Mouse (Mus musculus) forebrain, embryonic 11.5 days (tissue): ENCODE data around the gene Padi3. TPM values are rescaled to one million over a fixed set of nuclear protein-coding genes. Genes with fewer than 3 reads are reported as not detected.

Experiments used
- ATAC-seq: fragments of 200-750 bp; cut with Nextera tagmentation; replicated peaks from 2 replicates; pipeline ENCODE4 v1.8.0; 2017; ENCODE audit warnings: moderate TSS enrichment; ENCODE audit not compliant: low FRiP score
- DNase-seq: peaks from one replicate; pipeline ENCODE4 v3.0.0-alpha.2; 2017; ENCODE audit warnings: low spot score
- H3K27ac ChIP-seq: fragments of 300-500 bp; sonication (generic); 2 replicates; pipeline ENCODE4 v1.5.1; 2014; ENCODE audit warnings: low read depth, low read length
- H3K27me3 ChIP-seq: fragments of 300-500 bp; sonication (generic); 2 replicates; pipeline ENCODE4 v1.6.1; 2014; ENCODE audit warnings: mild to moderate bottlenecking, low read length, mixed read lengths; ENCODE audit not compliant: control insufficient read depth, insufficient read depth
- H3K36me3 ChIP-seq: fragments of 300-500 bp; sonication (generic); 2 replicates; pipeline ENCODE4 v1.6.1; 2014; ENCODE audit warnings: mild to moderate bottlenecking, low read length, moderate library complexity, mixed read lengths; ENCODE audit not compliant: control insufficient read depth, insufficient read depth
- H3K4me1 ChIP-seq: fragments of 300-500 bp; sonication (generic); replicated peaks from 2 replicates; pipeline ENCODE4 v1.6.1; 2014; ENCODE audit warnings: low read length, mixed read lengths; ENCODE audit not compliant: control insufficient read depth, insufficient read depth
- H3K4me2 ChIP-seq: fragments of 300-500 bp; sonication (generic); 2 replicates; pipeline ENCODE4 v1.6.1; 2014; ENCODE audit warnings: low read depth, mild to moderate bottlenecking, low read length, moderate library complexity, mixed read lengths; ENCODE audit not compliant: severe bottlenecking
- H3K4me3 ChIP-seq: fragments of 300-500 bp; sonication (generic); 2 replicates; pipeline ENCODE4 v1.5.1; 2014; ENCODE audit warnings: low read depth, low read length
- H3K9ac ChIP-seq: fragments of 300-500 bp; sonication (generic); 2 replicates; pipeline ENCODE4 v1.6.1; 2014; ENCODE audit warnings: low read length
- H3K9me3 ChIP-seq: fragments of 300-500 bp; sonication (generic); 2 replicates; pipeline ENCODE4 v1.6.1; 2016; ENCODE audit warnings: low read length, mixed read lengths; ENCODE audit not compliant: control insufficient read depth
- WGBS: fragments of 180-500 bp; shearing (Covaris S2); extraction: QIAGEN DNeasy Blood & Tissue Kit; methylation state at CpG from one replicate; pipeline ENCODE4 v1.1.7; 2014; 5-methylcytosine and 5-hydroxymethylcytosine counted together
- polyA plus RNA-seq: library from polyadenylated mRNA; unstranded; fragments of >200 nt; fragmentation: Nextera tagmentation; extraction: Ambion mirVana; gene quantifications from 2 replicates; pipeline ENCODE4 v1.2.1, GENCODE M21; 2014

Gene Padi3
- polyA plus RNA-seq, 1 experiment from 2014 or later = not detected

- ATAC-seq = no peak
- no peaks in the 10 kb centered on the region for H3K36me3 ChIP-seq
- no peak overlapping the region for H3K27ac ChIP-seq
- H3K4me3 ChIP-seq = no peak overlapping the region
- no peak overlapping the region for H3K4me2 ChIP-seq
- 75% methylated on average over 4 of the region's 4 CpGs for WGBS
- no peaks in the 10 kb centered on the region for H3K9me3 ChIP-seq
- no peak overlapping the region for H3K9ac ChIP-seq
- no peak for DNase-seq
- H3K27me3 ChIP-seq = no peaks in the 10 kb centered on the region
- 0 out of 2 replicates have a peak, but pooled peaks cover 3% of the 10 kb centered on the region for H3K4me1 ChIP-seq
These were observed 34.5 kb upstream of the Padi3 start for GRCm38 (mm10) chr4:140844991-140845390.

- Histone ChIP-seq H3K4me2 (no peak overlapping the region), H3K27ac (no peak overlapping the region), H3K36me3 (no peaks in the 10 kb centered on the region), H3K4me3 (no peak overlapping the region), H3K9me3 (no peaks in the 10 kb centered on the region), H3K4me1 (0 out of 2 replicates have a peak, but pooled peaks cover 3% of the 10 kb centered on the region), H3K27me3 (no peaks in the 10 kb centered on the region), H3K9ac (no peak overlapping the region)
- DNase-seq (no peak), ATAC-seq (no peak)
- WGBS = 78% methylated on average over 15 of the region's 15 CpGs
These were observed 33.3 kb upstream of the Padi3 start for GRCm38 (mm10) chr4:140843670-140844280.

- 0 out of 2 replicates have a peak, but pooled peaks cover 5% of the 10 kb centered on the region for H3K4me1 ChIP-seq
- H3K36me3 ChIP-seq = no peaks in the 10 kb centered on the region
- no peak overlapping the region for H3K27ac ChIP-seq
- WGBS = 63% methylated on average over 1 of the region's 1 CpGs
- H3K27me3 ChIP-seq = no peaks in the 10 kb centered on the region
- H3K9me3 ChIP-seq = no peaks in the 10 kb centered on the region
- no peak overlapping the region for H3K4me3 ChIP-seq
- ATAC-seq = no peak
- no peak for DNase-seq
- H3K4me2 ChIP-seq = no peak overlapping the region
- no peak overlapping the region for H3K9ac ChIP-seq
These were observed 32.5 kb upstream of the Padi3 start for GRCm38 (mm10) chr4:140842909-140843308.

- ATAC-seq = no peak
- H3K4me1 ChIP-seq = peaks cover 6% of the 10 kb centered on the region; the same call in 1 of the 2 replicates
- no peaks in the 10 kb centered on the region for H3K27me3 ChIP-seq
- H3K4me2 ChIP-seq = no peak overlapping the region
- no peak for DNase-seq
- H3K9me3 ChIP-seq = no peaks in the 10 kb centered on the region
- H3K27ac ChIP-seq = no peak overlapping the region
- no peak overlapping the region for H3K4me3 ChIP-seq
- 25% methylated on average over 8 of the region's 8 CpGs for WGBS
- H3K36me3 ChIP-seq = no peaks in the 10 kb centered on the region
- no peak overlapping the region for H3K9ac ChIP-seq
These were observed 27.4 kb upstream of the Padi3 start for GRCm38 (mm10) chr4:140837879-140838278.

- no peak for ATAC-seq
- no peaks in the 10 kb centered on the region for H3K27me3 ChIP-seq
These were observed 25.9 kb upstream of the Padi3 start for GRCm38 (mm10) chr4:140836208-140836866.

GRCm38 (mm10) chr4:140835682-140836081, 25.2 kb upstream of the Padi3 start:
- H3K4me2 ChIP-seq = peak overlapping the region; percentile 11; the same call in 1 of the 2 replicates
- H3K36me3 ChIP-seq = no peaks in the 10 kb centered on the region
- H3K27ac ChIP-seq = no peak overlapping the region

More at GRCm38 (mm10) chr4:140836208-140836866, 25.9 kb upstream of the Padi3 start:
- no peak for DNase-seq
- Histone ChIP-seq H3K27ac (no peak overlapping the region), H3K4me3 (no peak overlapping the region), H3K36me3 (no peaks in the 10 kb centered on the region), H3K4me1 (peaks cover 6% of the 10 kb centered on the region; the same call in 1 of the 2 replicates), H3K9ac (no peak overlapping the region; the same call in 1 of the 2 replicates), H3K9me3 (no peaks in the 10 kb centered on the region), H3K4me2 (no peak overlapping the region)
- WGBS = 71% methylated on average over 11 of the region's 11 CpGs

GRCm38 (mm10) chr4:140834327-140834934, 24.0 kb upstream of the Padi3 start:
- Histone ChIP-seq H3K4me2 (no peak overlapping the region), H3K9ac (no peak overlapping the region), H3K36me3 (no peaks in the 10 kb centered on the region), H3K4me3 (no peak overlapping the region), H3K9me3 (no peaks in the 10 kb centered on the region), H3K4me1 (peaks cover 6% of the 10 kb centered on the region; the same call in 1 of the 2 replicates), H3K27me3 (no peaks in the 10 kb centered on the region), H3K27ac (no peak overlapping the region)
- 68% methylated on average over 6 of the region's 6 CpGs for WGBS
- no peak for ATAC-seq
- DNase-seq = no peak

More at GRCm38 (mm10) chr4:140835682-140836081, 25.2 kb upstream of the Padi3 start:
- H3K9ac ChIP-seq = no peak overlapping the region; the same call in 1 of the 2 replicates
- no peaks in the 10 kb centered on the region for H3K9me3 ChIP-seq
- H3K4me1 ChIP-seq = peaks cover 6% of the 10 kb centered on the region; the same call in 1 of the 2 replicates
- ATAC-seq (peak; percentile 90), DNase-seq (peak; percentile 89)
- H3K4me3 ChIP-seq = no peak overlapping the region
- H3K27me3 ChIP-seq = no peaks in the 10 kb centered on the region
- 2% methylated on average over 10 of the region's 10 CpGs for WGBS

- Histone ChIP-seq H3K27me3 (no peaks in the 10 kb centered on the region), H3K27ac (no peak overlapping the region), H3K9me3 (no peaks in the 10 kb centered on the region), H3K36me3 (no peaks in the 10 kb centered on the region), H3K4me3 (no peak overlapping the region), H3K4me1 (peaks cover 4% of the 10 kb centered on the region; the same call in 1 of the 2 replicates), H3K9ac (no peak overlapping the region), H3K4me2 (no peak overlapping the region)
- WGBS = 56% methylated on average over 8 of the region's 8 CpGs
- DNase-seq (no peak), ATAC-seq (no peak)
These were observed 22.4 kb upstream of the Padi3 start for GRCm38 (mm10) chr4:140832821-140833220.
